45 mouse cellular contexts compared by ENCODE assay signal in the genomic region with DNA sequence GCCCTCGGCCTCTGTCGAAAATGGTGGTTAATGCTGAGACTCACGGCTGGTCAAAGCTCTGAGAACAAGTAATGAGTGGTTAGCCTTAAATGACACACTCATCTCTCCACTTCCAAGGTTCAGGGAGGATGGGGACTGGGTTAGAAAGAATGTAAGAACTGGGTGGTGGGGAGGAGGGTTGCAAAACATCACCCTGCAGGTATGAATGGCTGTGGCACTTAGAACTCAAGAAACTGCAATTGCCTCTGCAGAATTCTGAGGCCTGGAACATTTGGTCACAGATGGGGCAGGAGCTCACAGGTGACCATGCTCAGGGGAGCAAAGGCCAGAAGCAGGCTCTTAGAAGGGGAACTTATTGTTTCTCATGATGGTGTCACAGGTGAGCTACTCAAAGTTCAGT. TPM values are rescaled to one million over a fixed set of nuclear protein-coding genes. Genes with fewer than 3 reads are reported as not detected.
"Had no signal": no experiment of that assay in that cellular context is flagged by ENCODE, and none has a peak within 500 bp of the region (broad histone marks: within the 10 kb centered on the region; RNA-seq: fewer than 3 reads in every experiment).

No protein-coding gene starts in this region.

- H3K9me3 ChIP-seq: limb, embryonic 10.5 days; limb, embryonic 15.5 days; midbrain, embryonic 15.5 days had no signal

- DNase-seq: left cerebral cortex, postnatal 4 days; lung, adult 18-20 months; lung, adult 2 months; lung, embryonic 14.5 days; lung, postnatal 10 days; lung, postnatal 14 days; lung, postnatal 36 days; lung, postnatal 4 days; midbrain, embryonic 14.5 days had no signal

- H3K36me3 ChIP-seq: limb, embryonic 10.5 days; midbrain, embryonic 12.5 days; midbrain, embryonic 13.5 days; midbrain, embryonic 15.5 days; neural tube, embryonic 12.5 days; neural tube, embryonic 13.5 days had no signal

- ATAC-seq: lung, postnatal 0 days; midbrain, embryonic 13.5 days; midbrain, embryonic 15.5 days; midbrain, embryonic 16.5 days had no signal

- H3K4me3 ChIP-seq: left cerebral cortex, adult 2 months; limb, embryonic 10.5 days; limb, embryonic 12.5 days; limb, embryonic 13.5 days; limb, embryonic 15.5 days; liver, embryonic 13.5 days; liver, embryonic 15.5 days; lung, embryonic 15.5 days; midbrain, embryonic 12.5 days; midbrain, embryonic 13.5 days; midbrain, embryonic 15.5 days; myocyte; neural tube, embryonic 12.5 days; neural tube, embryonic 13.5 days had no signal

- H3K4me2 ChIP-seq: limb, embryonic 12.5 days; limb, embryonic 13.5 days; limb, embryonic 15.5 days; liver, embryonic 11.5 days; liver, embryonic 13.5 days; liver, embryonic 15.5 days; lung, embryonic 14.5 days; lung, embryonic 15.5 days; midbrain, embryonic 12.5 days; midbrain, embryonic 13.5 days; midbrain, embryonic 15.5 days; neural tube, embryonic 12.5 days; neural tube, embryonic 13.5 days had no signal

- H3K27ac ChIP-seq: left cerebral cortex, adult 2 months; limb, embryonic 10.5 days; limb, embryonic 12.5 days; limb, embryonic 13.5 days; limb, embryonic 15.5 days; liver, embryonic 13.5 days; liver, embryonic 14.5 days; liver, embryonic 15.5 days; lung, embryonic 15.5 days; macrophage; midbrain, embryonic 12.5 days; midbrain, embryonic 13.5 days; midbrain, embryonic 15.5 days; neural tube, embryonic 12.5 days; neural tube, embryonic 13.5 days had no signal

- H3K27me3 ChIP-seq: limb, embryonic 12.5 days; limb, embryonic 13.5 days; limb, embryonic 15.5 days; liver, embryonic 13.5 days; liver, embryonic 15.5 days; lung, embryonic 15.5 days; megakaryocyte, embryonic 14.5 days; midbrain, embryonic 12.5 days; midbrain, embryonic 13.5 days; midbrain, embryonic 15.5 days; neural tube, embryonic 12.5 days; neural tube, embryonic 13.5 days had no signal

- H3K9ac ChIP-seq: limb, embryonic 12.5 days; limb, embryonic 13.5 days; limb, embryonic 15.5 days; liver, embryonic 13.5 days; liver, embryonic 14.5 days; liver, embryonic 15.5 days; lung, embryonic 14.5 days; lung, embryonic 15.5 days; midbrain, embryonic 12.5 days; midbrain, embryonic 13.5 days; midbrain, embryonic 15.5 days; neural tube, embryonic 12.5 days; neural tube, embryonic 13.5 days had no signal

- H3K4me1 ChIP-seq: limb, embryonic 10.5 days; limb, embryonic 12.5 days; limb, embryonic 13.5 days; limb, embryonic 15.5 days; lung, embryonic 15.5 days; midbrain, embryonic 12.5 days; midbrain, embryonic 13.5 days; midbrain, embryonic 15.5 days; neural tube, embryonic 12.5 days; neural tube, embryonic 13.5 days had no signal

RNA-seq across cellular contexts. Expression of gene Gm10974, which starts 7.2 kb away (rescaled TPM):
- total RNA-seq: left cerebral cortex, adult 2 months; left cerebral cortex, adult 8-10 months; left cerebral cortex, postnatal 10 days; left cerebral cortex, postnatal 14 days; left cerebral cortex, postnatal 25 days; left cerebral cortex, postnatal 36 days; left cerebral cortex, postnatal 4 days; liver, adult 2 months; megakaryocyte progenitor cell, adult 5-6 weeks; megakaryocyte, adult 5-6 weeks; megakaryocyte-erythroid progenitor cell, adult 5-6 weeks; midbrain, postnatal 0 days; monocyte, adult 5-6 weeks had no signal
- polyA plus RNA-seq: limb, embryonic 10.5 days; limb, embryonic 11.5 days; limb, embryonic 12.5 days; limb, embryonic 13.5 days; limb, embryonic 14.5 days; limb, embryonic 15.5 days; liver, adult 2 months; liver, embryonic 11.5 days; liver, embryonic 13.5 days; liver, embryonic 14.5 days; liver, embryonic 15.5 days; liver, embryonic 16.5 days; lung, adult 2 months; lung, embryonic 14.5 days; lung, embryonic 15.5 days; lung, embryonic 16.5 days; lung, postnatal 0 days; macrophage; midbrain, embryonic 12.5 days; midbrain, embryonic 13.5 days; midbrain, embryonic 14.5 days; midbrain, embryonic 15.5 days; midbrain, embryonic 16.5 days; midbrain, postnatal 0 days; myocyte; neural tube, embryonic 11.5 days; neural tube, embryonic 12.5 days; neural tube, embryonic 13.5 days had no signal
